Mouse (Mus musculus): ENCODE measurements around the gene Rab21. TPM values are rescaled to one million over a fixed set of nuclear protein-coding genes. Genes with fewer than 3 reads are reported as not detected.

The Rab21 gene
- polyA plus RNA-seq, 1 experiment from 2014 or later, result 9.0 TPM

- WGBS, result 88% methylated on average over 9 of the region's 9 CpGs
- Histone ChIP-seq H3K27ac (replicated peaks) (no peak overlapping the region), H3K4me3 (no peak overlapping the region), H3K36me3 (peaks cover 70% of the 10 kb centered on the region), H3K9ac (no peak overlapping the region), H3K9me3 (no peaks in the 10 kb centered on the region), H3K4me2 (no peak overlapping the region), H3K4me1 (replicated peaks) (no peaks in the 10 kb centered on the region), H3K27me3 (no peaks in the 10 kb centered on the region)
- ATAC-seq (ENCODE audit: low read depth), result no peak
Observed at GRCm38 (mm10) chr10:115296401-115296935, 18.9 kb downstream of the Rab21 start.

DNA sequence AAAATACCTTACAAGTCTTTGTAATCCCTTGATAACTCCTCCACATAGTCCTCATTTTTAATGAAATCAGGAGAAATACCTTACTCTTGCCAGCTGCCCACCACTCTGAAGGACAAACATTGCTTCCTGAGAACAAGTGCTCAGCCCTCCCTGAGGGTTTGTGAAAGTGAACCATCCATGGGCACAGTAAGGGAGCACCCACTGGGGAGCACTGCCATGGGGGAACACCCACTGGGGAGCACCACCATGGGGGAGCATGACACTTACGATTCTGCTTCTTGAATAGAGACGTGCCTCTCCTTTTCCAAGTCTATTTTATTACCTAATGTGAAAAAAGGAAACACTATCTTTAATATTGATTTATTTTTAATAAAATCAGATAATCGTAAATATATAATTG is 20.2 kb downstream of the Rab21 start:
- no peak overlapping the region for H3K4me3 ChIP-seq
- ATAC-seq (ENCODE audit: low read depth), result no peak
- H3K27me3 ChIP-seq, result no peaks in the 10 kb centered on the region
- H3K27ac ChIP-seq (replicated peaks), result no peak overlapping the region
- 96% methylated on average over 3 of the region's 3 CpGs for WGBS
- no peaks in the 10 kb centered on the region for H3K4me1 ChIP-seq (replicated peaks)
- peaks cover 67% of the 10 kb centered on the region for H3K36me3 ChIP-seq
- no peak overlapping the region for H3K9ac ChIP-seq
- H3K9me3 ChIP-seq, result no peaks in the 10 kb centered on the region
- no peak overlapping the region for H3K4me2 ChIP-seq

DNA sequence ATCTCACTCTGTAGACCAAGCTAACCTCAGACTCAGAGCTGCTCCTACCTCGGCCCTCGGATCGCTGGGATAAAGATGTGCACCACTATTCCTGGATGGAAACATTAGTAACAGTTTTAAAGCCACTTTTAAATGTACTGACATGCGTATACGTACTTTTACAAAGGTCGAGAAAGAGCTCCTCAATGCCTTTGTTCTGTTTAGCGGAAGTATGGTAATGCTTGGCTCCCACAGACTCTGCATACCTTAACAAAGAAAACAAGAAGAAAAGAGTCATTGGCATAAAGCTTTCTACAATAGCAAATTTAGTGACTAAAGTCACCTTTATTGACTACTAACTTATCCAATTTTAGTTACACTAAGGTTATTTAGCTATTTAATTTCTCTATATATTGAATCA is 20.7 kb downstream of the Rab21 start:
- ATAC-seq (ENCODE audit: low read depth), result no peak
- H3K4me2 ChIP-seq, result no peak overlapping the region
- no peaks in the 10 kb centered on the region for H3K27me3 ChIP-seq
- H3K4me3 ChIP-seq, result no peak overlapping the region
- H3K9ac ChIP-seq, result no peak overlapping the region
- no peaks in the 10 kb centered on the region for H3K9me3 ChIP-seq
- H3K4me1 ChIP-seq (replicated peaks), result no peaks in the 10 kb centered on the region
- WGBS, result 79% methylated on average over 7 of the region's 7 CpGs
- H3K36me3 ChIP-seq, result peaks cover 67% of the 10 kb centered on the region
- H3K27ac ChIP-seq (replicated peaks), result no peak overlapping the region

DNA sequence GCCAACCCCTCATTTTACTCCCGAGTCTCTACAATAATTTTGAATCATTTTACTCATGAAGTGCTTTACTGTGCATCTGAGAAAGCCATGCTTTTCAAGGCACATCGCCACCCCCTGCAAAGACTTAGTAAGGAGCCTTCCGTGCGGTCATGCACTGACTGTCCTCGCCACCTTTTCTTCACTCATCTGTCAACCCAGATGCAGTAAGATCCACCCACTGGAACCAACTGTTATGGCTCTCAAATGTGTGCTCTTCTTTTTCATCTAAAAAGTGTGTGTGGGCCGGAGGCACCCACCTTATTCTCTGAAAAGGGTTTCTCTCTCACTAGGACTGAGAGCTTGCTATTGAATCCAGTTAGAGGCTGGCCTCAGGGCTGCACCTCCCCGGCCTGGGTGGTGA is 21.4 kb downstream of the Rab21 start:
- Histone ChIP-seq H3K4me1 (replicated peaks) (no peaks in the 10 kb centered on the region), H3K9ac (no peak overlapping the region), H3K4me3 (no peak overlapping the region), H3K27ac (replicated peaks) (no peak overlapping the region), H3K27me3 (no peaks in the 10 kb centered on the region), H3K4me2 (no peak overlapping the region), H3K9me3 (no peaks in the 10 kb centered on the region), H3K36me3 (peaks cover 65% of the 10 kb centered on the region)
- ATAC-seq (ENCODE audit: low read depth), result no peak
- 92% methylated on average over 7 of the region's 7 CpGs for WGBS

DNA sequence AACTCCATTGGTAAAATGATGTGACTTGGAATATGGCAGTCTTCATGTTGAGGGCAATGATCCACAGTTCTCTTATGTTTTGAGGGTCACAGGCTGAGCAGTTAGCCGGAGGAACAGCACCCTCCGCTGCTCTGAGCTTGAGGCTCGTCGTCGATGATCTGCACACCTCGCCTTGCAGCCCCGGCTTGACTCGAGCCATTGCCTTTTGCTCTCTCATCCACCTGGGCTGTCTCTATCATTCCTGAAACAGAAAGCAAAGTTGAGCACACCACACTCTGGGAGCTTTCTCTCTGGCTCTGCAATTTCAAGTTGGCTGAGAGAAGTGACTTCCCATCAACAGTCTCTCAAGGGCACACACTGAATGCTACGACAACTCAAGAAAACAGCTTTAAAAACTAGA is 24.7 kb downstream of the Rab21 start:
- H3K9me3 ChIP-seq, result no peaks in the 10 kb centered on the region
- H3K36me3 ChIP-seq, result peaks cover 80% of the 10 kb centered on the region
- 93% methylated on average over 9 of the region's 9 CpGs for WGBS
- H3K27ac ChIP-seq (replicated peaks), result no peak overlapping the region
- no peak overlapping the region for H3K4me3 ChIP-seq
- no peak overlapping the region for H3K4me2 ChIP-seq
- no peak overlapping the region for H3K9ac ChIP-seq
- no peaks in the 10 kb centered on the region for H3K4me1 ChIP-seq (replicated peaks)
- no peak for ATAC-seq (ENCODE audit: low read depth)
- H3K27me3 ChIP-seq, result no peaks in the 10 kb centered on the region

DNA sequence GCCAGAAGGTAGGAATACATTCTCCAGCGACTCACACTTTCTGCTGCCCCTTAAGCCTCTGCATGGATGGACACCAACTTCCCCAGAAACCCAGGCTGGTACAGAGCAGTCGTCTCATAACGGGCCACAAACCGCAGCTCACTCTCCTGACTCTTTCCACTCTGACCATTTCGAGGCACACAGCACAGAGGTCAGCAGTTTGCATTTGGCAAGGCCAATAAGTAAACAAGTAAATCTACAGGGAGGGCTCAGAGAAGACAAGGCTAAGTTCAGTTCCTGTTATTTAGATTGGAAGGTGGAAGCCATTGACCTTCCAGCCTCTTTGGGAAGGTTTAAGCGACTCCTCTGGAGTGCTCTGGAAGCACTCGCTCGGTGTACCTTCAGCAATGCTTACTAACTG is 26.5 kb downstream of the Rab21 start:
- Histone ChIP-seq H3K9ac (no peak overlapping the region), H3K27ac (replicated peaks) (no peak overlapping the region), H3K4me2 (no peak overlapping the region), H3K36me3 (peaks cover 67% of the 10 kb centered on the region), H3K4me1 (replicated peaks) (no peaks in the 10 kb centered on the region), H3K9me3 (no peaks in the 10 kb centered on the region), H3K4me3 (no peak overlapping the region), H3K27me3 (no peaks in the 10 kb centered on the region)
- 91% methylated on average over 8 of the region's 8 CpGs for WGBS
- no peak for ATAC-seq (ENCODE audit: low read depth)

DNA sequence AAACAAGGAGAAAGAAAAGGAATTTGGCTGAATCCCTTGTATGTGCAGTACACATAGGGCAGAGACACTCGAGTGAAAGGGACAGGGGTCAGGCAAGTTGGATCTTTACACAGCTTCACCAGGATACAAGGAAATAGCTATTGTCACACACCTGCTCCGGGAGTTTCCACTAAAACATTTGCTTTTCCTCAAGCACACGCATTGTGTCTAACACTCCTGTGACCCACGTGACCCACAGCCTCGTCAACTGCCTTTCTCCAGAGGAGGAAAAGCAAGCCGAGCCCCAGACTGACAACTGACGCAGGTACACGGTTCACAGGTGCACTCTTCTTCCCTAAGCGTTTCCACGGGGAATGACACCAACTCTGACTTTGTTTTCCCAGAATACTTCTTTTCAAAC is 31.2 kb downstream of the Rab21 start:
- no peak overlapping the region for H3K9ac ChIP-seq
- ATAC-seq (ENCODE audit: low read depth), result no peak
- no peaks in the 10 kb centered on the region for H3K27me3 ChIP-seq
- no peaks in the 10 kb centered on the region for H3K9me3 ChIP-seq
- no peaks in the 10 kb centered on the region for H3K4me1 ChIP-seq (replicated peaks)
- H3K36me3 ChIP-seq, result peaks cover 26% of the 10 kb centered on the region
- no peak overlapping the region for H3K4me3 ChIP-seq
- H3K4me2 ChIP-seq, result no peak overlapping the region
- no peak overlapping the region for H3K27ac ChIP-seq (replicated peaks)
- WGBS, result 82% methylated on average over 10 of the region's 10 CpGs

- H3K27me3 ChIP-seq, result no peaks in the 10 kb centered on the region
- H3K4me1 ChIP-seq (replicated peaks), result no peaks in the 10 kb centered on the region
- no peak overlapping the region for H3K27ac ChIP-seq (replicated peaks)
- no peak overlapping the region for H3K9ac ChIP-seq
- H3K4me2 ChIP-seq, result no peak overlapping the region
- peaks cover 5% of the 10 kb centered on the region for H3K36me3 ChIP-seq
- no peak for ATAC-seq (ENCODE audit: low read depth)
- WGBS, result 93% methylated on average over 10 of the region's 10 CpGs
- no peaks in the 10 kb centered on the region for H3K9me3 ChIP-seq
- no peak overlapping the region for H3K4me3 ChIP-seq
Observed at GRCm38 (mm10) chr10:115281381-115281780, 34.0 kb downstream of the Rab21 start.

DNA sequence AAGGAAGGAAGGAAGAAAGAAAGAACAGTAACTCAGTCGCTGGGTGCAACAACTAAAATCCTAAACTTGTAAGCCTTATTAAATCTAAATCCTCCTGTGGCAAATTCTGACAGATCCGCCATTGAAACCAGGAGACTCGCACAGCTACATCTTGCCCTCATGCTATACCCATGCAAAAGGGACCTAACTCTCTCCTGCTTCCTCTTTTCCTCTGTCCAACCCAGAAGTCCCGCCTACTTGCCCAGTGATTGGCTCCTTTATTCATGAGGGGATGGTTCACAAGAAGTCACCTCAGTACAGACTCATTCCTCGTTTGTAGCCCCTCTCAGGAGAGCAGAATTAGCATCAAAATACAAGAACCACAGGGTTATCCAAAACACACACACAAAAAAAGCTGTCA is 43.7 kb downstream of the Rab21 start:
- H3K4me1 ChIP-seq (replicated peaks), result no peaks in the 10 kb centered on the region

GRCm38 (mm10) chr10:115270612-115271390 is 44.6 kb downstream of the Rab21 start:
- no peaks in the 10 kb centered on the region for H3K4me1 ChIP-seq (replicated peaks)
- no peak overlapping the region for H3K9ac ChIP-seq
- no peak overlapping the region for H3K4me3 ChIP-seq
- 91% methylated on average over 12 of the region's 12 CpGs for WGBS
- ATAC-seq (ENCODE audit: low read depth), result no peak
- no peak overlapping the region for H3K4me2 ChIP-seq
- no peaks in the 10 kb centered on the region for H3K9me3 ChIP-seq
- no peaks in the 10 kb centered on the region for H3K27me3 ChIP-seq
- H3K36me3 ChIP-seq, result no peaks in the 10 kb centered on the region
- no peak overlapping the region for H3K27ac ChIP-seq (replicated peaks)

More for the DNA sequence above, 43.7 kb downstream of the Rab21 start:
- Histone ChIP-seq H3K4me3 (no peak overlapping the region), H3K9ac (no peak overlapping the region), H3K27me3 (no peaks in the 10 kb centered on the region), H3K9me3 (no peaks in the 10 kb centered on the region), H3K36me3 (no peaks in the 10 kb centered on the region), H3K27ac (replicated peaks) (no peak overlapping the region), H3K4me2 (no peak overlapping the region)
- ATAC-seq (ENCODE audit: low read depth), result no peak
- WGBS, result 57% methylated on average over 5 of the region's 5 CpGs

- WGBS, result 83% methylated on average over 5 of the region's 5 CpGs
- no peaks in the 10 kb centered on the region for H3K36me3 ChIP-seq
- H3K4me1 ChIP-seq (replicated peaks), result no peaks in the 10 kb centered on the region
- no peak overlapping the region for H3K4me2 ChIP-seq
- ATAC-seq (ENCODE audit: low read depth), result no peak
- H3K4me3 ChIP-seq, result no peak overlapping the region
- no peaks in the 10 kb centered on the region for H3K27me3 ChIP-seq
- no peak overlapping the region for H3K9ac ChIP-seq
- H3K27ac ChIP-seq (replicated peaks), result no peak overlapping the region
- no peaks in the 10 kb centered on the region for H3K9me3 ChIP-seq
Observed at GRCm38 (mm10) chr10:115262926-115263562, 52.4 kb downstream of the Rab21 start.

- no peak overlapping the region for H3K4me2 ChIP-seq
- no peak overlapping the region for H3K4me3 ChIP-seq
- no peak overlapping the region for H3K9ac ChIP-seq
- no peaks in the 10 kb centered on the region for H3K27me3 ChIP-seq
- ATAC-seq (ENCODE audit: low read depth), result no peak
- H3K9me3 ChIP-seq, result no peaks in the 10 kb centered on the region
- H3K27ac ChIP-seq (replicated peaks), result no peak overlapping the region
- H3K36me3 ChIP-seq, result no peaks in the 10 kb centered on the region
- WGBS, result 81% methylated on average over 2 of the region's 2 CpGs
- no peaks in the 10 kb centered on the region for H3K4me1 ChIP-seq (replicated peaks)
Observed at GRCm38 (mm10) chr10:115262261-115262660, 53.1 kb downstream of the Rab21 start.

Measured in neural tube, embryonic 13.5 days (tissue).